Mouse (Mus musculus): ENCODE measurements around the gene Sfmbt1.

Gene Sfmbt1

DNA sequence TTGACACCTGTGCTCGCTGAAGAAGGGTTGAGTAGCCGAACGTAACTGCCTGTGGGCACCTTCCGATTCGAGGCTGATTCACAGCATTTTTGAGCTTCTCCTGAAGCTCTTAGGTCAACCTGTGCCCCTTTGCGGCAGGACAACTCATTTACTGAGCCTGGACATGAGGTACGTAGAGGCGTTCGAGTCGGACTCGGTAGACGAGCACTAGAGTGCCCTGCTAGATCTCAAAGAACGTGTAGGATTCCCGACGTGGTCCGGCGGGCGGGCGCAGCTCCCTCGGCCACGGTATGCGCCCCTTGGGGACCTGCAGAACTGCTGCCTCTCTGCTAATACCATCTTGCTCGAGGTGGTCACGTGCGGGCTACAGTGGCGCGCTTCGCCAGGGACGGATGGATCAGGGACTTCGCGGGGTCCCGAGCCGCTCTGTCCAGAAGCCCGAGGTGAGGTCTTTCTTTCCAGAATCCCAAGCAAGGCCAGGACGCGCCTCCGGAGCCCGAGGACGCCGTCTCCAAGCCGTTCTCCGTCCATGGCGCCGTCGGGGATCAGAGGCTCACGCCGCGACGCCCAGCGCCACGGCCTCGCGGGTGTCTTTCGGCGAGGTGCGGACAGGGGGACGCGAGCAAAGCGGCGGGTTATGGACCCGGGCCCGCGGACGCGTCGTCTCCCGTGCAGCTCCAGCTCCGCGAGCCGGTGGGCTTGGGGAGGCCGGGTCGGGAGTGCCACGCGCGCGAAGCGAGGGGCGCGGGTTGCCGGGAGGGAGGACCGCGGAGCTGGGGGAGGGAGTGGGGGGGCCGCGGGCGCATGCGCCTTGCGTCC lies at the start of gene Sfmbt1:
Sfmbt1 (plus strand) TSS at position 51 of the 819 bp plus-strand sequence.
- DNase-seq = peak; percentile 86

DNA sequence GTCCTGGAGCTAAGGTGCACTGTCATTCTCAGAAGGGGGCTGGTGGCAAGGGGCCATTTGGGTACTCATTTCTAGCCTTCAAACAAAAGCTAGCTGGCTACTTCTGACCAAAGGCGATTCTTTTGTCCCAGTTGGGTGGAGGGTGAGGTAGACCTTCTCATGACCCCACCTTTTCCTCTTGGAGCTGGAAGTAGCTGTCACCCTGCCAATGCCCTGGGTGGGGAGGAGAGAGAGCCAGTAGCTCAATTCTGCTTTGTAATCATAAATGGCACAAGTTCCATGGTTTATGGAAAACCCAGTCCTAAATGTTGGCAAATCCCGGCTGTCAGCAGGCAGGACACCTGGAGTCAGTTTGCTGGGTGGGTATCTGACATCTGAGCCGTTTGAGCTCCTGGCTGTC lies 48.6 kb upstream of the Sfmbt1 start:
- no peak for DNase-seq

DNA sequence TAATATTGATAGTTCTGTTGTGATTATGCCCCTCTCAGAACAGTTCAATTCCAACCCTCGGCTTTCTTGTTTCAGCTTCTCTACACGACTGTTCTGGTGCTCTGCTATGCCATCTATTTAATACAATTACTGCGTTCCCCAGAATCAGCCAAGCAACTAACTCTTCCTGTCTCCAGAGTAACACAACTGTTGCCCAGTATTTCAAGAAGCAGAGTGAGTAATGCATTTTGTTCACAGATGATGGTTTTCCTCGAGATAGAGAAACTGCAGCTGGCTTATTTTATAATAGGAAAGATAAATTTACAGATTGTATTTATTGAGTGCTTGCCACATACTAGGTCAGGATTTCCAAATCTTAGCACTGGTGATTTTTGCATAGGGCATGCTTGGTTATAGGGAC lies 48.0 kb upstream of the Sfmbt1 start:
- DNase-seq = no peak

DNA sequence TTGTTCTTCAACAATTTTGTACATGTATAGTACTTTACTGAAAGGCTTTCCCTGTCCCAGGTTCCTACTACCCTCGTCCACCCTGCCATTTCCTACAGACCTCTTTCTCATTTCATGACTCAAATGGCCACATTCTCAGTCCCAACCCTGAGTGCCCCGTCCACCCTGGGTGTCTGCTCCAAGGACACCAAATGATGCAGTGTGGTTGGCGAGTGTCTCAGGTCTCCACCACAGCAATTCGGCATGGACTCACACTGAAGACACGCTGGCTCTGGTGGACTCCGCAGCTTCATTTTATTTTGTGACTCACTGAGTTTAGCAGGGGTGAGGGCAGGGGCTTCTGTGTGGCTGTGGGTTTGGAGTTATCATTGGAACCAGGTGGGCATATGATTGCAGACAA lies 44.5 kb upstream of the Sfmbt1 start:
- no peak for DNase-seq

DNA sequence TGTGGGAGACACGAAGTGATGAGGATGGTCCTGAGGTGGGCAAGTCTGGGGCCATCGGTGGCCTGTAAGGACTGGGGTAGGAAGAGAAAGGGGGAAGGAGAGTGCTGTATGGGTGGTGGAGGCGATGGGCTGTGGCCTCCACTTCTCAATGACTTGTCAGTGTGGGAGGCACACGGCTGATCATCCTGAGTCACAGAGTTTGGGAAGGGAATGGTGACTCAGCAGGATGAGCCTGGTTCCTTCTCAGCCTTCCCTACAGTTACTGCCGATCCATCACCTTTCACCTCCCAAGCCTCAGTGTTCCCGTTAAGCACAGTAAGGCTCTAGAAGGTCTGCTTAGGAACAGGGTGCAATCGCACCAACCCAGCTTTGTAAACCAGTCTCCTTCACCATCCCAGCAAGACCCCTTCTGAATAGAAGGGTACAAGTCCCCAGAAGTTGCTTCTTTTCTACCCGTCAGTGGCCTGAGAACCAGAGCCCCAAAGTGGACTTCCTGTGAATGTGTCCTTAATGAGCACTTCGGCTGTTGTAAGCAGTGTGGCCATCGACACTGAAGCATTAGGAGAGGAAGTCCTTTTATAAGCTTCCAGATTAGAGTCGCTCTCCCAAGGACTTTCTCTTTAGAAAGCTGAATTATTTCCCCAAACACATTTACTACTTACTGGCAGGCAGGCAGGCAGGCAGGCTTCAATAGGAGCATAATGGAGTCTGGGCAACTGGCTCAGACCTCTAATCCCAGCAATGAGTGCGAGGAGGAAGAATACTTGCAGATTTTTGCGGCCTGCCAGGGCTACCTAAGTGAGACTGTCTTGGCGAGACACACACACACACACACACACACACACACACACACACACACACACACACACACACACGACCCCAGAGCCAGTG lies 43.3 kb upstream of the Sfmbt1 start:
- no peak for DNase-seq

GRCm38 (mm10) chr14:30671986-30672312 lies 42.7 kb upstream of the Sfmbt1 start:
- peak; percentile 93 for DNase-seq

- no peak for DNase-seq
Observed at GRCm38 (mm10) chr14:30674947-30675346, 39.7 kb upstream of the Sfmbt1 start.

DNA sequence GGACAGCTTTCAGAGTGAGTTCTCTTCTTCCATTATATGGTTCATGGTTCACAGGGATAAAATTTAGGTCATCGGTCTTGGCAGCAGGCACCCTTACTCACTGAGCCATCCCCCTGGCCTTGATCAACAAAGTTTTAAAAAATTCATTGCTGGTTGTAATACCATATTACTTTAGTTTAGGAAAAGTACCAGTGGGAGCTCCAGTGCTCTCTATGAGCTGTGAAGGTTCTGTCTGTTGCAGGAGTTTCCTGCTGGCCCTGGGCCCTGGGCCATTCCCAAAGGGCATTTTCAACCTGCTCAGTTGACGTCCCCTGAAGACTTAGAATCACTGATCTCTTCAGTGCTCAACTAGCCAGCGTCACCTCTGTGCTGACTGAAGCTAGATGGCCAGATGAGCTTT lies 32.5 kb upstream of the Sfmbt1 start:
- DNase-seq = no peak

DNA sequence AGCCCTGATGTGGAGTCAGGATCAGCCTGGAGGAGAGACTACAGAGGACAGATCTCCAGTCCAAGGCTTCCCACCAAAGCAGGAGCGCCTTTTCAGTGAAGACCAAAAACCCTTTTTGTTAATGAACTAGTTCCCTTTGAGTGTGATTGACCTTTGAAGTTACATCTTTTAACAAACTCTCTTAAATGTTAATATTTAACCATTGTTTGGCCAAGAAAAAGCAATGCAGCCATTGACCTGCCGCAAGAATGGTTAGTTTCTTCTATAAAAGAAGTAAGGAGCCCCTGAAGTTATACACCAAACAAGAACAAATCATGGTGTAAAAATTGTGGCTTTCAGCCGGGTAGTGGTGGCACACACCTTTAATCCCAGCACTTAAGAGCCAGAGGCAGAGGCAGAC lies 24.0 kb upstream of the Sfmbt1 start:
- DNase-seq = no peak

DNA sequence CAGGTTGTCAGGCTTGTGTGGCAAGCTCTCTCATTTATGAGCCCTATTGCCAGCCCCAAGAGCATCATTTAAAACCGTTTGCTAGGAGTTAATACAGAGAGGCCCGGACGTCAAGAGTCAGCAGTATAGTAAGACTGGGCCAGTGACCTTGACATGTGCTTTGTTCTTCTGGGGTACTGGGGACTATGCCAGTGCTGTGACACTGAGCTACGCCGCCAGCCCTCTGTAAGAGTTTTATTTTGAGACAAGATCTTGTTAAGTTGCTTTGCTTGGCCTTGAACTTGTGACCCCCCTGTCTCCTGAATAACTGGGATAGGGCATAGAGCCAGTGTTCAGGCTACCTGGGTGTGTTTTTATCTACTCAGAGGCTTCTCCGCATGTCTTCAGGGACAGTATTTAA lies 22.2 kb upstream of the Sfmbt1 start:
- no peak for DNase-seq

GRCm38 (mm10) chr14:30694786-30695185 lies 19.9 kb upstream of the Sfmbt1 start:
- DNase-seq = no peak

DNA sequence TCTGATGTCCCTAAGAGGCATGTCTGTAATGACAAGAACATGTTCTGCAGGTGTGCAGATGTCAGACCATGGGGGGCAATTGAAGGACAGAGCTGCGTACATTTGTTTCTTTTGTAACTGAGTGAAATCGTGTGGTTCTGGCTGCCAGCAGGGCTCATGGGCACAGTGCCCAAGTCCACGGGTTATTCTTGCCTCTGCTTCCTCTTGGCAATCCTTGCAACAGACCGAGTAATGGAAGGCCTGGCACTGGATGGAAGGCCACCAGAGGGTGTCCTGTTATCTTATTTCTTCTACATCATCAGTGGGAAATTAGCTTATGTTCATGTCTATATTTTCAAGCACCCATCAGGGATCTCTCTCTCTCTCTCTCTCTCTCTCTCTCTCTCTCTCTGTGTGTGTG lies 19.0 kb upstream of the Sfmbt1 start:
- DNase-seq = peak; percentile 75

- no peak for DNase-seq
Observed at GRCm38 (mm10) chr14:30697407-30698052, 17.1 kb upstream of the Sfmbt1 start.

DNA sequence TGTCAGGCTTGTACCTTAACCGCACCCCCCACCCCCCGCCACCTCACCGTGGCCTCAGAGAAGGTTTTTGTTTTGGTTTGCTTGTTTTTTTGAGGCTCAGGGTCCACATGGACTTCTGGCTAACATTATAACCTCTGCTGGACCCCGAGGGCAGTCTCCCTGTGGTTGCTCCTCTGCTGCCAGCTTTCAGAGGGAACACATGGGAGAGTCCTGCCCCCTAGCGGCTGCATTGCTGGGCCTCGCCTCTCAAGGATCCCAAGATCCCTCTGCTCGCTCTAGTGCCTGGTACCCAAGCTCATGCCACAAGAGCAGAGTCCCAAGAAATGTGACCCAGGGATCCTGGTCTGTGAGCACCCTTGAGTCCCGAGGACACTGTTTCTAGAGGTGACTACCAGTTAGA lies 15.0 kb upstream of the Sfmbt1 start:
- peak; percentile 50 for DNase-seq

- no peak for DNase-seq
Observed at GRCm38 (mm10) chr14:30702512-30702911, 12.1 kb upstream of the Sfmbt1 start.

- no peak for DNase-seq
Observed at GRCm38 (mm10) chr14:30703079-30703478, 11.6 kb upstream of the Sfmbt1 start.

- DNase-seq = no peak
Observed at GRCm38 (mm10) chr14:30704098-30704855, 10.4 kb upstream of the Sfmbt1 start.

- no peak for DNase-seq
Observed at GRCm38 (mm10) chr14:30711892-30712291, 2.8 kb upstream of the Sfmbt1 start.

DNA sequence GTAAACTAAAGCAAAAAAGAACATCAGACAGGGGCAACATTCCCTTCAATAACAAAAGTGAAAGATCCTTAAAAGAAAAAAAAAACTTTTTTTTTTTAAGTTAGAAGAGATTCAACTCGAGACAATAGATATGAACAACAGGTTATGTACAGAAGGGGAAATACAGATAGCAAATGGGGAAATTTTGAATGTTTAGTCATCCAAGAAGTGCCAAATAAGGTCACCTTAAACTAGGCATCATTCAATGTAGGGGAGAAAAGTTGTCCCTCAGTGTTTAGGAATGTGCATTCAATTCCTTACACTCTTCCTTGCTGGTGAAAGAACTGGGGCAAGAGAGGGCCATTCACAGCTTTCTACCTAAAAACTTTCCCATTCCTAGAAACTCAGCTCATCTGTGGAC lies 880 bp upstream of the Sfmbt1 start:
- DNase-seq = no peak

- DNase-seq = no peak
Observed at GRCm38 (mm10) chr14:30715618-30716050, 985 bp downstream of the Sfmbt1 start.

GRCm38 (mm10) chr14:30716051-30716952 lies 1.7 kb downstream of the Sfmbt1 start:
- DNase-seq = peak; percentile 67

DNA sequence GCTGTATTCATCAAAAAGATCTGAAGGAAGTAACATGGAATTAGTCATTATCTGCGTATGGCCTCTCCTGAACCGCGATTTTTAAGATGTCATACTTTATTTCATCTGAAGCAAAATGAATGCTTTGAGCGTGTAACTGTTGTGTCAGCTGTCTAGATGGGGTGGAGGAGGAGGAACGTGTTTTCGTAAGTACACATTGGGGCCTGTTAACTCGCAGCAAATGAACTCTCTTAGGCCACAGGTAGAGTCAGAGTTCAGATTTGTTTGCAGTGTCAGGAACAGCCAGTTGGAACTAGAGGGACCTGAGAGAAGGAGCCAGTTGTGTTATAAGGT lies 2.3 kb downstream of the Sfmbt1 start:
- DNase-seq = no peak

All from right cerebral cortex, postnatal 4 days (tissue).